Mouse (Mus musculus) erythroblast, embryonic 14.5 days (primary cell): ENCODE data around the gene Narfl. TPM values are rescaled to one million over a fixed set of nuclear protein-coding genes. Genes with fewer than 3 reads are reported as not detected.
"Not testable (repeated sequence)": the region's sequence is repeated elsewhere in the genome, so short reads cannot be mapped to it uniquely, and the experiment has no call there.

ENCODE experiments used
- H3K27me3 ChIP-seq: 2 replicates; pipeline ENCODE4 v1.6.1; 2012; ENCODE audit warnings: inconsistent platforms; ENCODE audit not compliant: control insufficient read depth
- H3K36me3 ChIP-seq: 2 replicates; pipeline ENCODE4 v1.6.1; 2012; ENCODE audit warnings: mild to moderate bottlenecking, inconsistent platforms; ENCODE audit not compliant: control insufficient read depth
- H3K4me1 ChIP-seq: 2 replicates; pipeline ENCODE4 v1.6.1; 2012; ENCODE audit warnings: inconsistent platforms; ENCODE audit not compliant: control insufficient read depth
- H3K4me3 ChIP-seq: replicated peaks from 2 replicates; pipeline ENCODE3; 2012; ENCODE audit warnings: moderate library complexity, mild to moderate bottlenecking, inconsistent platforms
- H3K9me3 ChIP-seq: 2 replicates; pipeline ENCODE4 v1.6.1; 2012; ENCODE audit warnings: low read length, inconsistent platforms, mixed read lengths; ENCODE audit not compliant: control insufficient read depth
- GATA1 ChIP-seq: IDR thresholded peaks from 2 replicates; pipeline ENCODE4 v1.6.1; 2012; ENCODE audit warnings: low read length, inconsistent platforms, mixed read lengths
- TAL1 ChIP-seq: IDR thresholded peaks from 3 replicates; pipeline ENCODE4 v1.6.1; 2012; ENCODE audit warnings: low read length, inconsistent platforms, mixed read lengths
- polyA plus RNA-seq: library from polyadenylated mRNA; stranded (reverse); fragments of >175 nt; gene quantifications from 2 replicates; pipeline ENCODE4 v1.2.3, GENCODE M21; 2012

Narfl gene
- 2.0 TPM in 2 replicates for polyA plus RNA-seq

DNA sequence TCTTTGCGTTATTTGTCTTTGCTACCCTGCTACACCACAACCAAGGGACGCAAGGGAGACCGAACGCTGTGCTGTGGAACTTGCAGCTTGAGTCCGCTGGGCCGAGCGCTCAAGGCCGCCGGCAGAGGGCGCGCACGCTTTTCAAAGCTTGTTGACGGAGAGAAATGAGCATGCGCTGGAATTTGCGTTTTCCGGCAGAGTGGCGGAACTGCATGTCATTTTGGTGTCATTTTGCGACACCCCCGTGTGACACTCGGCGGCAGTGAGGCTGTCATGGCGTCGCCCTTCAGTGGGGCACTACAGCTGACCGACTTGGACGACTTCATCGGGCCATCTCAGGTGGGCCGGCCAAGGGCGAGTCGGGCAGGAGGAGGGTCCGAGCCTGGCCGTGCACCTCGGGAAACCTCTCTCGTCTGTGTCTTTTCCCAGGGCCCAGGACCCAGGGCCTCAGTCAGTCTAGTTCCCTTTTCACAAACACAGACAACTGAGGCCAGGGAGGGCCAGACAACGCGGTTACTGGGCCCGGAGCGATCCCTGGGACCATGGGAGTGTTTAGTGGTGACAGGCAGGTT lies at the start of gene Narfl:
TSS of gene Narfl (plus strand) at position 228 of the 572 bp plus-strand sequence.
- peaks cover 29% of the 10 kb centered on the region for H3K36me3 ChIP-seq
- peaks cover 21% of the 10 kb centered on the region for H3K4me1 ChIP-seq
- TF ChIP-seq GATA1 (no peak), TAL1 (no peak)
- no peaks in the 10 kb centered on the region for H3K9me3 ChIP-seq
- H3K4me3 ChIP-seq: peak within 1 kb of the TSS; percentile 76
- peaks cover 7% of the 10 kb centered on the region for H3K27me3 ChIP-seq

- Histone ChIP-seq H3K27me3 (no peaks in the 10 kb centered on the region), H3K9me3 (peaks cover 7% of the 10 kb centered on the region), H3K4me1 (peaks cover 53% of the 10 kb centered on the region), H3K36me3 (peaks cover 78% of the 10 kb centered on the region), H3K4me3 (no peak overlapping the region)
- TF ChIP-seq TAL1: no peak
- no peak for TF ChIP-seq GATA1
Measured at GRCm38 (mm10) chr17:25723919-25724318, 49.7 kb upstream of the Narfl start.

DNA sequence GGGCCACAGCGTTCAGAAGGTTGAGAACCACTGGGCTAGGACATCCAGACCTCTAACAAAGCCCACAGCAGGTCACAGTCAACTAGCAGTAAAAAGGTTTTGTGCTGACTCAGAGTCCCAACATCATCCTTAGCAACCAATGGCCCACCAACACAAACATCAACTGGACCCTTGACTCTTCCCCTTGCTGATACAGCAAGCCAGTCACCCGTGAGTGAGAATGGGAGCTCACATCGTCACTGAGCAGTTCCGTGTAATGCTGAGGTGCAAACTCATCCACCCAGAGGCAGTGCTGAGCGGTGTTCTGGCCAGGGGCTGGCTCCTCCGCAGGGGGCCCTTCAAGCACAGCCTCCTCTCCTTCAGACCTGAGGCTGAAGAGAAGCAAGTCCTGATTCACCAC lies 48.3 kb upstream of the Narfl start:
- no peaks in the 10 kb centered on the region for H3K27me3 ChIP-seq
- no peak for TF ChIP-seq GATA1
- no peak for TF ChIP-seq TAL1
- H3K4me1 ChIP-seq: peaks cover 54% of the 10 kb centered on the region
- H3K4me3 ChIP-seq: peak overlapping the region; percentile 17
- peaks cover 70% of the 10 kb centered on the region for H3K36me3 ChIP-seq
- peaks cover 7% of the 10 kb centered on the region for H3K9me3 ChIP-seq

GRCm38 (mm10) chr17:25727265-25728008 lies 46.1 kb upstream of the Narfl start, which contains the start of the genes Chtf18 and Rpusd1:
Gene Chtf18 (minus strand): TSS chr17:25727419.
Gene Rpusd1 (plus strand): TSS chr17:25727670.
- peak within 1 kb of the TSS; percentile 76 for H3K4me3 ChIP-seq
- TF ChIP-seq GATA1: no peak
- peaks cover 7% of the 10 kb centered on the region for H3K9me3 ChIP-seq
- no peaks in the 10 kb centered on the region for H3K27me3 ChIP-seq
- H3K36me3 ChIP-seq: peaks cover 59% of the 10 kb centered on the region
- H3K4me1 ChIP-seq: peaks cover 53% of the 10 kb centered on the region

DNA sequence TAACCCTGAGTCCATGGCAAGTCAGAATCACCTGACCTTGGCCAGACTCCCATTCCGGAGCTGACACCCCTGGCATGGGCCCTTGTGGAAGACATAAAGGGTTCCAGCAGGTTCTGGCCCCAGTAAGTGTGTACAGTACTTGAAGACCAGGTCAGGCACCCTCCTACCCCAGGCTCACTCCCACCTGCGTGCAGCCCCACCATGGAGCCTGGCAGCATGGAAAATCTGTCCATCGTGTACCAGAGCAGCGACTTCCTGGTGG lies 45.6 kb upstream of the Narfl start:
- Histone ChIP-seq H3K4me1 (peaks cover 48% of the 10 kb centered on the region), H3K9me3 (peaks cover 7% of the 10 kb centered on the region), H3K27me3 (no peaks in the 10 kb centered on the region), H3K36me3 (peaks cover 54% of the 10 kb centered on the region), H3K4me3 (peak overlapping the region; percentile 76)
- no peak for TF ChIP-seq TAL1
- no peak for TF ChIP-seq GATA1

DNA sequence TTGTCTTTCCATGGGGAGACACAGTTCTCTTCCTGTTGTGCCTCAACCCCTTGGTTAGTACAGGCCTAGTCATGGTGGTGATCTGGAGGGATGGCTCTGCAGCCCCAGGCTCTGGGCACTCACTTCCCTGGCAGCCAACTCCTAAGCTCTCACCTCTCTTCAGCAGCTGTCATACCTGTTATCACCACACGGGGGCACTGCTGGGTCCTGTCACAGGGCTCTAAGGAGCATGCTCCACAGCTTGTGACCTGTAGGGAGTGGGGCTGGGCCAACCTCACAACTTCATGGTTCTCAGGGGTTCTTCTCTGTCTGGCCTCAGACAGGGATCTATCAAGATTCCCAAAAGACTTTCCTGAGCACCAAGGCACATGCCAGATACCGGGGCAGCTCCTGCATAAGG lies 41.5 kb upstream of the Narfl start:
- H3K27me3 ChIP-seq: no peaks in the 10 kb centered on the region
- H3K4me1 ChIP-seq: peaks cover 14% of the 10 kb centered on the region
- H3K4me3 ChIP-seq: no peak overlapping the region
- no peaks in the 10 kb centered on the region for H3K9me3 ChIP-seq
- no peak for TF ChIP-seq GATA1
- no peak for TF ChIP-seq TAL1
- peaks cover 22% of the 10 kb centered on the region for H3K36me3 ChIP-seq

DNA sequence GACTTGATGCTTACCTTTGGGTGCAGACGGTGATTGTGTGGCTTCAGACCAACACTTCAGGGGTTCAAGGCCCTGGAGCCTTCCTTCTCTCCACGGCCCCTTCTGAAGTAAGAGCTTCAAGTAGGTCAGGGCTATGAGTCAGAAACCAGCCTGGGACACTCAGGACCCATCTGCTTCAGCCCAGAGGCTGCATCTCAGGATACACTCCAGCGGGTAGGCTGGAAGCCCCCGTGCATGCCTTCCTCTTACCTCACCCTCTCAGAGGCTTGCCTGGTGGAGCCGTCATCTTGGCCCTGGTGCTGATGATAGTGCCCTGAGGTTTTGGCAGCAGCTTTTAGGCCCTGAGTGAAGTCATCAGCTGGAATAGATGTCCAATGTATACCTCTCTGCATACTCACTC lies 38.3 kb upstream of the Narfl start:
- no peak for TF ChIP-seq GATA1
- TF ChIP-seq TAL1: no peak
- no peak overlapping the region for H3K4me3 ChIP-seq

DNA sequence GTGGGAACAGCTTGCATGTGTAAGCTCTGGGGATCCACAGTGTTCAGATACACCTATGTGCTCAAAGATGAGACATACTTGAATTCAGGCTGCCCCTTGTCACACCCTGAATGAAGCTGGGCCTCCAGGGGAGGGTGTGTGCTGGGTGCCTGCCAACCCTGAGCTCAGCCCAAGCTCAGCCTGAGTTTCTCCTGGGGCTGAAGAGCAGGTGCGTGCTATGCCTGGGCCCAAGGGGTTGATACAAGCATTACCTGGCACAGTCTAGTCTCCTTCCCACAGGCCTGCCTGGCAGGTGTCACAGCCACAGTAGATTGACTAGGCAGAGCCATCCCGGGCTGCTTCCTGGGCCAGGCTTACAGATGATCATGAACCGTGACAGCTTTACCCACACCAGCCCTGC lies 37.8 kb upstream of the Narfl start, which contains the start of gene Mslnl:
TSS of gene Mslnl (plus strand) at position 298 of the 400 bp plus-strand sequence.
- Histone ChIP-seq H3K9me3 (no peaks in the 10 kb centered on the region), H3K36me3 (peaks cover 6% of the 10 kb centered on the region), H3K4me1 (no peaks in the 10 kb centered on the region), H3K27me3 (no peaks in the 10 kb centered on the region), H3K4me3 (no peak within 1 kb of the TSS)
- TF ChIP-seq TAL1 (no peak), GATA1 (no peak)

More for the DNA sequence above, 38.3 kb upstream of the Narfl start:
- H3K36me3 ChIP-seq: peaks cover 11% of the 10 kb centered on the region
- H3K27me3 ChIP-seq: no peaks in the 10 kb centered on the region
- H3K9me3 ChIP-seq: no peaks in the 10 kb centered on the region
- peaks cover under 1% of the 10 kb centered on the region; the same call in 1 of the 2 replicates for H3K4me1 ChIP-seq

DNA sequence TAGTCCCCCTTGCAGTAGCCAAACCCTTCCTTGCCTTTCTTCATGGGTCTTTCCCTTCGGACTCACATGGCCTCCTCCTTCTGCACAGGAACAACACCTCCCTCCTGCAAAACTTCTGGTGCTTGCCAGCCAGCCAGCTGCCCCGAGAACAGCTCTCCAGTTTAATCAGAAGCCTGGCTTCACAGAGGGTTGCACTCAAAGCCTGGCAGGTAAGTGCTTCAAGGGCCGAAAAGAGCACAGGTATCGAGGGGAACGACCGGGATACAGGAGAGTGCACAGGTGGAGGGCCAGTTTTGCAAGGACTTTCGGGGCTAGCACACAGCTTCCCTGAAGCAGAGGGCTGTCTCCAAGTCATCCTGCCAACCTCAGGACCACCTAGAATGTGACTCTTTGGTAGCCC lies 34.7 kb upstream of the Narfl start:
- Histone ChIP-seq H3K27me3 (no peaks in the 10 kb centered on the region; the same call in 1 of the 2 replicates), H3K4me3 (no peak overlapping the region), H3K4me1 (no peaks in the 10 kb centered on the region), H3K9me3 (no peaks in the 10 kb centered on the region), H3K36me3 (no peaks in the 10 kb centered on the region)
- no peak for TF ChIP-seq GATA1
- no peak for TF ChIP-seq TAL1

GRCm38 (mm10) chr17:25741471-25741870 lies 32.1 kb upstream of the Narfl start:
- not testable (repeated sequence) for H3K27me3 ChIP-seq, H3K36me3 ChIP-seq, H3K4me1 ChIP-seq, H3K4me3 ChIP-seq, H3K9me3 ChIP-seq
